Mouse (Mus musculus): ENCODE measurements around the gene Fam81b.

- TF ChIP-seq GATA1 (IDR thresholded peaks at IDR 0.05; ENCODE audit: low read length) (no peak), TAL1 (IDR thresholded peaks at IDR 0.05; ENCODE audit: low read length) (no peak)
Observed at GRCm38 (mm10) chr13:76189190-76189589, 115.7 kb downstream of the Fam81b start.

All from erythroblast, embryonic 14.5 days (primary cell).